Mouse (Mus musculus) liver, embryonic 14.5 days (tissue): ENCODE results near the gene Ttyh3. TPM values are rescaled to one million over a fixed set of nuclear protein-coding genes. Genes with fewer than 3 reads are reported as not detected.

Experiments
- ATAC-seq: fragments of 200-750 bp; cut with Nextera tagmentation; 2 replicates; pipeline ENCODE4 v1.8.0; 2017; ENCODE audit warnings: moderate number of reproducible peaks, mild to moderate bottlenecking, moderate library complexity; ENCODE audit not compliant: insufficient read depth
- DNase-seq, 3 experiments: peaks; one replicate each; pipeline ENCODE4 v3.0.0-alpha.2; 2012 to 2013; ENCODE audit warnings: low read depth in 3 of 3, low spot score in 3 of 3
- H3K27ac ChIP-seq: fragments of 300-500 bp; sonication (generic); 2 replicates; pipeline ENCODE4 v1.5.1; 2014; ENCODE audit warnings: moderate library complexity, mild to moderate bottlenecking, control low read depth, inconsistent platforms
- H3K27me3 ChIP-seq: fragments of 300-500 bp; sonication (generic); 2 replicates; pipeline ENCODE4 v1.6.1; 2014; ENCODE audit warnings: mild to moderate bottlenecking, low read length, moderate library complexity; ENCODE audit not compliant: control insufficient read depth, insufficient read depth
- H3K36me3 ChIP-seq: fragments of 300-500 bp; sonication (generic); replicated peaks from 2 replicates; pipeline ENCODE4 v1.6.1; 2014; ENCODE audit warnings: low read depth; ENCODE audit not compliant: control insufficient read depth, insufficient read depth
- H3K4me1 ChIP-seq, 2 experiments: fragments of 200-500 bp in 1 of 2; fragments of 300-500 bp in 1 of 2; sonication (generic) in 1 of 2; replicated peaks; 2 replicates each; pipeline ENCODE4 v1.6.1; 2012 to 2014; ENCODE audit warnings: antibody characterized with exemption in 1 of 2, inconsistent platforms in 1 of 2, low read length in 1 of 2; ENCODE audit not compliant: control insufficient read depth in 2 of 2, insufficient read depth in 2 of 2
- H3K4me2 ChIP-seq: fragments of 300-500 bp; sonication (generic); 2 replicates; pipeline ENCODE4 v1.6.1; 2014; ENCODE audit warnings: low read depth, mild to moderate bottlenecking, control low read depth, moderate library complexity
- H3K4me3 ChIP-seq, 2 experiments: fragments of 200-500 bp in 1 of 2; fragments of 300-500 bp in 1 of 2; sonication (generic) in 1 of 2; 2 replicates each; pipeline ENCODE4 v1.5.1; 2012 to 2014; ENCODE audit warnings: low read depth in 2 of 2, low read length in 2 of 2, mild to moderate bottlenecking in 2 of 2, control low read depth in 1 of 2, inconsistent platforms in 1 of 2, moderate library complexity in 1 of 2; ENCODE audit not compliant: insufficient read depth in 1 of 2
- H3K9ac ChIP-seq: fragments of 300-500 bp; sonication (generic); replicated peaks from 2 replicates; pipeline ENCODE4 v1.6.1; 2014; ENCODE audit warnings: mild to moderate bottlenecking, control low read depth, moderate library complexity
- H3K9me3 ChIP-seq: fragments of 300-500 bp; sonication (generic); 2 replicates; pipeline ENCODE4 v1.6.1; 2016; ENCODE audit warnings: low read length, mixed read lengths; ENCODE audit not compliant: control insufficient read depth
- CTCF ChIP-seq: IDR thresholded peaks from 2 replicates; pipeline ENCODE4 v1.5.1; 2016; ENCODE audit warnings: antibody characterized with exemption, low read depth, control low read depth
- EP300 ChIP-seq: IDR thresholded peaks from 2 replicates; pipeline ENCODE4 v1.6.1; 2016; ENCODE audit warnings: antibody characterized with exemption, low read depth
- WGBS: fragments of 180-500 bp; shearing (Covaris S2); extraction: QIAGEN DNeasy Blood & Tissue Kit; methylation state at CpG from one replicate; pipeline ENCODE4 v1.1.7; 2014; ENCODE audit not compliant: insufficient replicate concordance; 5-methylcytosine and 5-hydroxymethylcytosine counted together
- polyA plus RNA-seq, 2 experiments: library from polyadenylated mRNA; depleted of rRNA in 1 of 2; stranded (reverse) in 1 of 2; unstranded in 1 of 2; fragments of >200 nt; fragmentation: Nextera tagmentation in 1 of 2; extraction: Ambion mirVana in 1 of 2; gene quantifications; 2 replicates each; pipeline versions ENCODE4 v1.2.1 to v1.2.3; 2012 to 2014

The Ttyh3 gene
- polyA plus RNA-seq, 2 experiments, result 5.4 to 8.3 TPM

- no peak overlapping the region for H3K27ac ChIP-seq
- no peaks in the 10 kb centered on the region for H3K9me3 ChIP-seq
- H3K36me3 ChIP-seq, result no peaks in the 10 kb centered on the region
- H3K4me1 ChIP-seq, result no peaks in the 10 kb centered on the region
- H3K4me2 ChIP-seq, result no peak overlapping the region
- no peak overlapping the region for H3K4me3 ChIP-seq
- TF ChIP-seq CTCF, result no peak
- TF ChIP-seq EP300, result no peak
- 76% methylated on average over 5 of the region's 5 CpGs for WGBS
- DNase-seq, result no peak
- no peak overlapping the region for H3K9ac ChIP-seq
- no peak for ATAC-seq
- no peaks in the 10 kb centered on the region for H3K27me3 ChIP-seq
These were observed 24.6 kb downstream of the Ttyh3 start for GRCm38 (mm10) chr5:140624238-140624637.

DNA sequence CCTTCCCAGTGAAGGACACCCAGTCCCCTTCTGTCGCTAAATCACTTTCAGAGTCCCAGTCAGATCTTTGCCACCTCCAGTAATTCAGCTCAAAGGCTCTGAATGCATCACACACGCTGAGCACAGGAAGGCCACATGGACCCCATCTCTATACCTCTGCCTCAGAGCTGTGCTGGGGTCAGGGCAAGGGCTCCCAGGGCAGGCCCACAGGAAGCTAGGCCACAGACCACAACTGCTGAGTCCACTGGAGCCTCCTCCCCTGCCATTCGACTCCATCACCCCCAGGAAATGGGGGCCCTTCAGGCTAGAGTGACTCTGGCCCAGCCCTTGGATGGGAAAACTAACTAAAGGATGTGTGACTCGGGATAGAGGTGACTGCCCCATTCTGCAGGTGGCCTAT, 25.0 kb downstream of the Ttyh3 start:
- no peaks in the 10 kb centered on the region for H3K4me1 ChIP-seq
- H3K27ac ChIP-seq, result no peak overlapping the region
- no peak for DNase-seq
- no peak for ATAC-seq
- H3K4me3 ChIP-seq, result no peak overlapping the region
- TF ChIP-seq EP300 (no peak), CTCF (no peak)
- no peaks in the 10 kb centered on the region for H3K36me3 ChIP-seq
- no peak overlapping the region for H3K9ac ChIP-seq
- H3K27me3 ChIP-seq, result no peaks in the 10 kb centered on the region
- 50% methylated on average over 4 of the region's 4 CpGs for WGBS
- no peak overlapping the region for H3K4me2 ChIP-seq
- H3K9me3 ChIP-seq, result no peaks in the 10 kb centered on the region

GRCm38 (mm10) chr5:140622978-140623670, 25.7 kb downstream of the Ttyh3 start:
- no peaks in the 10 kb centered on the region for H3K36me3 ChIP-seq
- no peak overlapping the region for H3K9ac ChIP-seq
- 0 out of 4 replicates have a peak, but pooled peaks cover 0 to 2% of the 10 kb centered on the region in 2 experiments for H3K4me1 ChIP-seq
- no peaks in the 10 kb centered on the region for H3K27me3 ChIP-seq
- H3K9me3 ChIP-seq, result no peaks in the 10 kb centered on the region
- H3K27ac ChIP-seq, result no peak overlapping the region
- WGBS, result 85% methylated on average over 23 of the region's 23 CpGs
- H3K4me2 ChIP-seq, result no peak overlapping the region
- ATAC-seq, result no peak
- TF ChIP-seq EP300 (no peak), CTCF (no peak)
- H3K4me3 ChIP-seq, result no peak overlapping the region
- no peak for DNase-seq

DNA sequence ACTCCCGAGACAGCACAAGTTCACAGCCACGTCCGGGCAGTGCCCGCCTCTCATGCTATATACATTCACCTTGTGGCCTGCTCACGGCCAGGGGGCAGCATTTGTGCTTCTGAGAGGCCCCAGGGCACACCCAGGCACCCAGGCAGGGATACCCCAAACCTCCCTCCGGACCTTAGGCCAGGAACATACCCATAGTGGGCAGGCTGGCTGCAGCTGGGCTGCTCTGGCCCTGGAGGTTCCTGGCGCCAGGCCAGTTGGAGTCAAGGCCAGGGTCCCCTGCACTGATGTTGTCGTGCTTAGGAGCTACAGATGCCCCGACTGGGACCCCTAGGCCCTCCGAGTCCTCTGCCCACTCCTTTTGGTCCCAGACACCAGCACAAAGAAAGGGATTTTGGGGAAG, 27.3 kb downstream of the Ttyh3 start:
- H3K4me3 ChIP-seq, result no peak overlapping the region
- ATAC-seq (no peak), DNase-seq (no peak)
- H3K4me2 ChIP-seq, result no peak overlapping the region
- no peaks in the 10 kb centered on the region for H3K9me3 ChIP-seq
- no peaks in the 10 kb centered on the region for H3K36me3 ChIP-seq
- WGBS, result 65% methylated on average over 10 of the region's 10 CpGs
- H3K4me1 ChIP-seq, result peaks cover 1 to 9% of the 10 kb centered on the region in 2 experiments; a peak in 3 of 4 replicates
- H3K27me3 ChIP-seq, result no peaks in the 10 kb centered on the region
- no peak overlapping the region for H3K9ac ChIP-seq
- TF ChIP-seq EP300, result no peak
- peak; percentile 12; the same call in 1 of the 2 replicates for TF ChIP-seq CTCF
- H3K27ac ChIP-seq, result no peak overlapping the region

DNA sequence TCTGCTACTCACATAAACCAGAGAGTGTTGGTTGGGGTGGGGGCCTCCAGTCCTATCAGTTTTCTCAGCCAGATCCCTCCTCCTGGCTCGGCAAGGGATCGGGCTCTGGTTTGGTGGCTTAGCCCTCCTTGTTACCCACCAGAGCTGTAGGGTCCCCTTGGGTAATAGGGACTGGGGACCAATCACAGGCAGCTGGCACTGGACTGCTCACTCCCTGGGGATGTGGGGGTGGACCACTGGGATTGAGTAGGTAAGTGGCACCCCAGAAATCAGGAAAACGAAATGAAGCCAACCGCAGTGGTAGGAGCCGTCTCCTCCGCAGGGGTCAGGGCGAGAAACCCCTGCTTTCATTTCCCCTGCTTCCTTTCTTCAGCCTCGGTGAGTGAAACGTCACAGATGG, 27.7 kb downstream of the Ttyh3 start:
- ATAC-seq (no peak), DNase-seq (no peak)
- Histone ChIP-seq H3K27ac (no peak overlapping the region), H3K27me3 (no peaks in the 10 kb centered on the region), H3K4me2 (no peak overlapping the region), H3K9me3 (no peaks in the 10 kb centered on the region), H3K36me3 (no peaks in the 10 kb centered on the region), H3K4me3 (no peak overlapping the region), H3K4me1 (peaks cover 6 to 13% of the 10 kb centered on the region in 2 experiments), H3K9ac (no peak overlapping the region)
- TF ChIP-seq CTCF (no peak), EP300 (no peak)
- 60% methylated on average over 9 of the region's 9 CpGs for WGBS
